8 mouse cellular contexts compared by ENCODE assay signal in the genomic region with DNA sequence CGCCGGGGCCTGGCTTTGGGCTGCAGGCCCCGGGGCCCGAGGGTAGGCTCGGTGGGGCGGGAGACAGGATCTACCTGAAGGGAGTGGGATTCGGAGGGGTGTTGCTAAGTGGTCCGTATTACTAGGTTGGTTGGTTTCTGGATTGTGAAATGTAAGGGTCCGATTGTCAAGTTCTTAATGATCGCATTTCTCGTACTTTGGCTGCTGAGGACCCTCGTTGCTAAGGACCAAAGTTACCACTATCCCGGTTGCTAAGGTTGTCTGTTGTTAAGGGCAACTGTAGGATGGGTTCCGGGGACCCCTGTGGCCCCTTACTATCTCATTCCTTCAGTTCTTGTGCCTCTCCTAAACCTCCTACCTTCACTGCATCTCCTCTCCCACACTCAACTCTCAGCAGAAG. TPM values are rescaled to one million over a fixed set of nuclear protein-coding genes. Genes with fewer than 3 reads are reported as not detected.
DNase-seq lines count a peak whose midpoint lies in the region; ATAC-seq and TF ChIP-seq lines count a peak whose summit lies in the region.

No protein-coding gene starts in this region.

- TF ChIP-seq CTCF in ES-Bruce4 (IDR thresholded peaks at IDR 0.05; ENCODE audit: low read depth, low read length), result no peak

- peaks cover 9% of the 10 kb centered on the region for H3K36me3 ChIP-seq in heart, embryonic 14.5 days (ENCODE audit: control insufficient read depth, insufficient read depth, low read length)
- no peaks in the 10 kb centered on the region for H3K36me3 ChIP-seq in ES-Bruce4 (ENCODE audit: control insufficient read depth, insufficient read depth, low read length, poor library complexity, severe bottlenecking)
- H3K36me3 ChIP-seq in forebrain, embryonic 12.5 days (replicated peaks), result 0 out of 2 replicates have a peak, but pooled peaks cover 4% of the 10 kb centered on the region
- peaks cover 10% of the 10 kb centered on the region for H3K36me3 ChIP-seq in liver, embryonic 15.5 days (replicated peaks)

- no peak for ATAC-seq in heart, embryonic 14.5 days (ENCODE audit: insufficient number of reproducible peaks, insufficient read depth, low FRiP score, low read depth)
- 0 out of 2 replicates have a peak, but pooled peaks have one; percentile 9 for ATAC-seq in forebrain, embryonic 12.5 days (ENCODE audit: low FRiP score)
- ATAC-seq in liver, embryonic 15.5 days (ENCODE audit: insufficient read depth), result no peak

- no peak for TF ChIP-seq POLR2A in ES-Bruce4 (IDR thresholded peaks at IDR 0.05; ENCODE audit: insufficient read depth, low read length)

- H3K27ac ChIP-seq in heart, embryonic 14.5 days (replicated peaks in 1 of 2; ENCODE audit: control insufficient read depth in 1 of 2, insufficient read depth in 1 of 2, low read depth in 2 of 2, low read length in 2 of 2), result no peak overlapping the region
- no peak overlapping the region for H3K27ac ChIP-seq in ES-Bruce4 (ENCODE audit: insufficient read depth, low read length)
- H3K27ac ChIP-seq in forebrain, embryonic 12.5 days, result no peak overlapping the region
- H3K27ac ChIP-seq in liver, embryonic 15.5 days (replicated peaks), result peak overlapping the region; percentile 58; the same call in 1 of the 2 replicates

- 5% methylated on average over 14 of the region's 14 CpGs for WGBS in heart, embryonic 14.5 days
- WGBS in forebrain, embryonic 12.5 days, result 4% methylated on average over 14 of the region's 14 CpGs
- 4% methylated on average over 14 of the region's 14 CpGs for WGBS in liver, embryonic 15.5 days (ENCODE audit: insufficient replicate concordance)

- DNase-seq in heart, adult 9 months (ENCODE audit: low spot score in 2 of 2), result no peak
- no peak for DNase-seq in frontal cortex, postnatal 36 days (ENCODE audit: low spot score in 2 of 2)
- no peak for DNase-seq in adrenal gland, postnatal 14 days
- no peak for DNase-seq in urinary bladder, adult 2 months (ENCODE audit: low spot score)

- H3K4me2 ChIP-seq in heart, embryonic 14.5 days (ENCODE audit: low read length), result peak overlapping the region; percentile 66
- peak overlapping the region; percentile 76 for H3K4me2 ChIP-seq in forebrain, embryonic 12.5 days
- peak overlapping the region; percentile 85 for H3K4me2 ChIP-seq in liver, embryonic 15.5 days

- peaks cover 8 to 16% of the 10 kb centered on the region in 2 experiments for H3K4me1 ChIP-seq in heart, embryonic 14.5 days (ENCODE audit: control insufficient read depth in 2 of 2, insufficient read depth in 2 of 2, low read length in 2 of 2)
- H3K4me1 ChIP-seq in ES-Bruce4 (ENCODE audit: control insufficient read depth, insufficient read depth, low read length), result peaks cover 2% of the 10 kb centered on the region
- H3K4me1 ChIP-seq in forebrain, embryonic 12.5 days, result peaks cover 27% of the 10 kb centered on the region
- H3K4me1 ChIP-seq in liver, embryonic 15.5 days (replicated peaks), result peaks cover 58% of the 10 kb centered on the region

- no peaks in the 10 kb centered on the region for H3K27me3 ChIP-seq in heart, embryonic 14.5 days (ENCODE audit: control insufficient read depth, insufficient read depth, low read length)
- H3K27me3 ChIP-seq in ES-Bruce4 (ENCODE audit: control insufficient read depth, insufficient read depth, low read length, poor library complexity, severe bottlenecking), result no peaks in the 10 kb centered on the region
- no peaks in the 10 kb centered on the region for H3K27me3 ChIP-seq in forebrain, embryonic 12.5 days
- H3K27me3 ChIP-seq in liver, embryonic 15.5 days, result no peaks in the 10 kb centered on the region

- H3K9ac ChIP-seq in heart, embryonic 14.5 days (ENCODE audit: low read length), result peak overlapping the region; percentile 77
- peak overlapping the region; percentile 65 for H3K9ac ChIP-seq in ES-Bruce4 (ENCODE audit: low read depth, poor library complexity, severe bottlenecking)
- peak overlapping the region; percentile 74 for H3K9ac ChIP-seq in forebrain, embryonic 12.5 days
- peak overlapping the region; percentile 80 for H3K9ac ChIP-seq in liver, embryonic 15.5 days

- no peaks in the 10 kb centered on the region for H3K9me3 ChIP-seq in heart, embryonic 14.5 days (ENCODE audit: control insufficient read depth, low read length)
- no peaks in the 10 kb centered on the region for H3K9me3 ChIP-seq in ES-Bruce4 (replicated peaks; ENCODE audit: control insufficient read depth, insufficient read depth, low read length, poor library complexity, severe bottlenecking)
- H3K9me3 ChIP-seq in forebrain, embryonic 12.5 days, result no peaks in the 10 kb centered on the region
- no peaks in the 10 kb centered on the region for H3K9me3 ChIP-seq in liver, embryonic 15.5 days (replicated peaks)

- H3K4me3 ChIP-seq in heart, embryonic 14.5 days (ENCODE audit: control insufficient read depth in 1 of 2, insufficient read depth in 1 of 2, low read depth in 1 of 2, low read length in 2 of 2), result peak overlapping the region; percentile 53 to 75
- H3K4me3 ChIP-seq in ES-Bruce4 (ENCODE audit: low read depth, low read length), result peak overlapping the region; percentile 60
- peak overlapping the region; percentile 79 for H3K4me3 ChIP-seq in forebrain, embryonic 12.5 days (replicated peaks)
- H3K4me3 ChIP-seq in liver, embryonic 15.5 days (replicated peaks), result peak overlapping the region; percentile 80

- no peak for TF ChIP-seq EP300 in ES-Bruce4 (IDR thresholded peaks at IDR 0.05; ENCODE audit: insufficient read depth, low read depth, low read length)

RNA-seq across cellular contexts. Expression of a gene that starts 0.4 kb away (rescaled TPM):
- 56.4 and 57.7 TPM in 2 replicates for polyA plus RNA-seq in heart, embryonic 14.5 days (2014; fragmentation: Nextera tagmentation; extraction: Ambion mirVana)
- 28.1 and 30.5 TPM in 2 replicates for polyA plus RNA-seq in ES-Bruce4 (2011; ENCODE audit: insufficient read depth, insufficient read length, low read depth, missing spikeins)
- 68.3 and 77.4 TPM in 2 replicates for polyA plus RNA-seq in forebrain, embryonic 12.5 days (2016; fragmentation: Nextera tagmentation; extraction: Ambion mirVana)
- 25.9 and 26.0 TPM in 2 replicates for polyA plus RNA-seq in liver, embryonic 15.5 days (2015; fragmentation: Nextera tagmentation; extraction: Ambion mirVana)
- 66.5 and 78.3 TPM in 2 replicates for total RNA-seq in adrenal gland, postnatal 14 days (2021)
- 84.7 and 100 TPM in 2 replicates for polyA plus RNA-seq in urinary bladder, adult 2 months (2012; rRNA removed)

RNA-seq across cellular contexts. Expression of a gene that starts 0.4 kb away (rescaled TPM):
- polyA plus RNA-seq in heart, embryonic 14.5 days (2014; fragmentation: Nextera tagmentation; extraction: Ambion mirVana), result 25.7 and 29.5 TPM in 2 replicates
- polyA plus RNA-seq in ES-Bruce4 (2011; ENCODE audit: insufficient read depth, insufficient read length, low read depth, missing spikeins), result 23.8 and 27.9 TPM in 2 replicates
- 42.7 and 42.9 TPM in 2 replicates for polyA plus RNA-seq in forebrain, embryonic 12.5 days (2016; fragmentation: Nextera tagmentation; extraction: Ambion mirVana)
- polyA plus RNA-seq in liver, embryonic 15.5 days (2015; fragmentation: Nextera tagmentation; extraction: Ambion mirVana), result 29.4 and 33.3 TPM in 2 replicates
- 38.5 and 43.0 TPM in 2 replicates for total RNA-seq in adrenal gland, postnatal 14 days (2021)
- polyA plus RNA-seq in urinary bladder, adult 2 months (2012; rRNA removed), result 16.4 and 18.6 TPM in 2 replicates

RNA-seq across cellular contexts. Expression of a gene that starts 10.9 kb away (rescaled TPM):
- not detected in 2 replicates for polyA plus RNA-seq in heart, embryonic 14.5 days (2014; fragmentation: Nextera tagmentation; extraction: Ambion mirVana)
- not detected in 2 replicates for polyA plus RNA-seq in ES-Bruce4 (2011; ENCODE audit: insufficient read depth, insufficient read length, low read depth, missing spikeins)
- polyA plus RNA-seq in forebrain, embryonic 12.5 days (2016; fragmentation: Nextera tagmentation; extraction: Ambion mirVana), result not detected in 2 replicates
- not detected in 2 replicates for polyA plus RNA-seq in liver, embryonic 15.5 days (2015; fragmentation: Nextera tagmentation; extraction: Ambion mirVana)
- not detected in 2 replicates for total RNA-seq in adrenal gland, postnatal 14 days (2021)
- 0.06 TPM in 1 of 2 replicates, not detected in the other for polyA plus RNA-seq in urinary bladder, adult 2 months (2012; rRNA removed)

RNA-seq across cellular contexts. Expression of a gene that starts 21.9 kb away (rescaled TPM):
- polyA plus RNA-seq in heart, embryonic 14.5 days (2014; fragmentation: Nextera tagmentation; extraction: Ambion mirVana), result 2.1 and 3.7 TPM in 2 replicates
- 24.6 and 28.0 TPM in 2 replicates for polyA plus RNA-seq in ES-Bruce4 (2011; ENCODE audit: insufficient read depth, insufficient read length, low read depth, missing spikeins)
- 1.2 and 2.5 TPM in 2 replicates for polyA plus RNA-seq in forebrain, embryonic 12.5 days (2016; fragmentation: Nextera tagmentation; extraction: Ambion mirVana)
- 9.4 and 10.2 TPM in 2 replicates for polyA plus RNA-seq in liver, embryonic 15.5 days (2015; fragmentation: Nextera tagmentation; extraction: Ambion mirVana)
- 3.1 and 7.3 TPM in 2 replicates for total RNA-seq in adrenal gland, postnatal 14 days (2021)
- 2.6 and 4.1 TPM in 2 replicates for polyA plus RNA-seq in urinary bladder, adult 2 months (2012; rRNA removed)

RNA-seq across cellular contexts. Expression of a gene that starts 25.1 kb away (rescaled TPM):
- 18.8 and 20.3 TPM in 2 replicates for polyA plus RNA-seq in heart, embryonic 14.5 days (2014; fragmentation: Nextera tagmentation; extraction: Ambion mirVana)
- 22.4 and 22.5 TPM in 2 replicates for polyA plus RNA-seq in ES-Bruce4 (2011; ENCODE audit: insufficient read depth, insufficient read length, low read depth, missing spikeins)
- polyA plus RNA-seq in forebrain, embryonic 12.5 days (2016; fragmentation: Nextera tagmentation; extraction: Ambion mirVana), result 27.9 and 28.9 TPM in 2 replicates
- 12.2 and 12.4 TPM in 2 replicates for polyA plus RNA-seq in liver, embryonic 15.5 days (2015; fragmentation: Nextera tagmentation; extraction: Ambion mirVana)
- 17.6 and 18.9 TPM in 2 replicates for total RNA-seq in adrenal gland, postnatal 14 days (2021)
- 9.9 and 10.6 TPM in 2 replicates for polyA plus RNA-seq in urinary bladder, adult 2 months (2012; rRNA removed)
